Mouse (Mus musculus) cerebellum, postnatal 14 days (tissue): Measurements from ENCODE around the gene Cyp2c50.
"Not testable (repeated sequence)": the region's sequence is repeated elsewhere in the genome, so short reads cannot be mapped to it uniquely, and the experiment has no call there.

Experiments used
- DNase-seq, 2 experiments: peaks; one replicate each; pipeline ENCODE4 v3.0.0; 2021; ENCODE audit warnings: mixed read lengths in 2 of 2

The Cyp2c50 gene

GRCm38 (mm10) chr19:40089421-40089820 lies at the start of gene Cyp2c50:
Gene Cyp2c50, plus strand, starts transcription at chr19:40089688.
- not testable (repeated sequence) for DNase-seq

DNA sequence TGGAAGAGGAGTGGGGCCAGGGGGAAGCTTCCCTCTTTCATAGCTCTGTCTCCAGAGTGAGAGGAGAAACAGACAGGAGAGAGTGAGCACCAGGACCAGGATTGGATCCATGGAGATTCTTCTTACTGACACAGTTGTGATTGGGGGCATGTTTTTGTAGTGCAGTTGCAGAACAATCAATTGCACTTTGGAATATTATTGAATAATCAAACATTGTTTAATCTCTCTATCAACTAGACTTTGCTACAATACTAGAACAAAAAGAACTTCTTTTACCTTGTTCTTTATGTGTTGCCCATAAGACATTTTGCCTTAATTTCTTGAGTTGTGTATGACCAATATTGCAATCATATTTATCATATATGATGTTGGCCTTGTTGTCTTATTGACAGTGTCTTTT lies 15.8 kb upstream of the Cyp2c50 start, which contains the start of gene Cyp2c54:
TSS of gene Cyp2c54 (minus strand) at position 127 of the 400 bp plus-strand sequence.
- no peak for DNase-seq

DNA sequence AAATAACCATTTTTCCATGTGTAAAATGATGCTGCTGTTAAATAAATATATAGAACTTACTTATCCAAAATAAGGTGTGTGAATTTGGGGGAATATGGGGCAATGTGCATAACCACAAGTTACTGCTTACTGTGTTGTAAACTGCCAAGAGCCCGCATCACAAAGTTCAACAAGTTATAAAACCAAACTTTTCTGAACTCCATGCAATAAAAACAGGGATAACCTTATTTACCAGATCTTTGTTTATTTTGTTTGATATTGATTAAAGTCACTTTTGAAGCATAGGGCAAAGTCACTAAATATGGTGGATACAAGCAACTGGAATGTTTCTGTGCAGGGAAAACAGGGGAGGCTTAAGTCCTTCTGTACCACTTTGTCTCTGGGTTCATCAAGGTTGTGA lies 1.1 kb upstream of the Cyp2c50 start:
- no peak for DNase-seq

- no peak for DNase-seq
These were observed 1.6 kb downstream of the Cyp2c50 start for GRCm38 (mm10) chr19:40091111-40091510.

GRCm38 (mm10) chr19:40119624-40120023 lies 30.1 kb downstream of the Cyp2c50 start:
- not testable (repeated sequence) for DNase-seq

DNA sequence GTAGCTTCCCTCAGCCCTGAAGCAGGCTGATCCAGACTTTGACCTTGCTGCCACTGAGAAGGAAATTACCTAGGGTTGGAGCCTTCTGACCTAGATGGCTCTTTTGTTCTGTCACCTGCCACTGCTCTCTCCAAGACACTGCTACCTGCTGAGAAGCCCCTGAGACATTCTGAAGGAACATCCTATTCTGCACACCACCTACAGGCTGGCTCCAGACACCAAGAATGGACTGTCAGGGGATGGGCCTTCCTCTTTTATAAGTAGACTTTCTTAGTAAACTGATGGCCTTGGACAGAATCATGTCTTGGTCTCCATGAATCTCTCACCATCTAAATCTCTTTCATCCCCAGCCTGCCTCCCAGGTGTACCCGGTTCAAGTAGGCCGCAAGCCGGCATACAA lies 35.7 kb downstream of the Cyp2c50 start:
- not testable (repeated sequence) for DNase-seq

DNA sequence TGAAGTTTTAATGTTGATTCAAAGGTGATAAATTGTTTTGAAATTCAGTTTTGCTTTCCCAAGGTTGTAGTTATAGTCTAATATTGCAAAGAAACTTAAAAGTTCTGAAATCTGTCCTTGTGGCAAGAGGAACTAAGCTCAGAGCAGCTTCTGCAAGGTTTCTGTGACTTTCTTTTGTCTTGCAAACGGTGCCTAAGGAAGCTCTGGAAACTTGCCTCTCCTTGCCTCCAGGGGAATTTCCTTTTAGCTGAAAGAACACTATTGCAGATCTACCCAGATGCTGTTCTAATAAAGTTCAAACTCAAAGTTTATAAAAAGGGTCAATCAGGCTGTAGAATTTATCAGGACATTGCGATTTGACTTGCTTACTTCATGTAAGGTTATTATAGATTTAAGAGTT lies 37.5 kb downstream of the Cyp2c50 start:
- not testable (repeated sequence) for DNase-seq
